Comparison of ENCODE assay signal across 12 mouse cellular contexts in the genomic region with DNA sequence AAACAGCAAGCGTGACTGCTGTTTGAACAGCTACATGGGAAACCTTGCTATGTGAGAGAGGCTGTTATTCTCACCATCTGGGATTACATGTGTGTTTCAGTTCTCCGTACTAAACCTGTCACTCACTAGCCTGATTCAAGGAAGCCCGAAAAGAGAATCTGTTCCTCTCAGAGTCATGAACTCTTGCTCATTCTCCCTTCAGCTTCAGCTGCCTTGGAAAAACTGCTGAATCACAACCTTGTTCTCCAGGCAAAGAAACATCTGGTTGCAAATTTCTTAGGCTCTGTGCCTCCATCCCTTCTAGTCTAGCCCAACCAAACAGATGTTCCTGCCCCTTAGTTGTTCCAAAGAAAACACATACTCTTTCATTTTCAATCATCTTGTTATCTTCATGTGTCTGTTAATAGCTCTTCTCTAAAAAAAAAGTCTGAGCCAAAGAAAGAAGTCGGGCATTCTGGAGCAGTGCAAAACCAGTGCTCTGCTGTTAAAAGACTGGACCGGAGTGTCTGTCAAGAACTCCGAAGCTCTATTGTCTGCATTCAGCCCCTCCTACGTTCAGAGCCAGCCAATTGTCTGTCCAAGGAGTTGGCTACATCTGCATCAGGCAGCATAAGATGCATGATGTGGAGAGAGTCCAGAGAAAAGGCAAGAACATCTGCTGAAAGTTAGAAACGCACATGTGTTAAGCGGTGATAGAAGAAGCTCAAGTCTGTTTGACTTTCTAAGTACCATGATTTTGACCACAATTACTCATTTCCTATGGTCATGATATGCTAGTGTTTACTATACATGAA.
DNase-seq lines count a peak whose midpoint lies in the region; ATAC-seq lines count a peak whose summit lies in the region.
"Had no signal": no experiment of that assay in that cellular context is flagged by ENCODE, and none has a peak within 500 bp of the region (broad histone marks: within the 10 kb centered on the region; RNA-seq: fewer than 3 reads in every experiment).

No protein-coding gene starts in this region.

- 66% methylated on average over 9 of the region's 9 CpGs for WGBS in heart, embryonic 12.5 days
- WGBS in lung, embryonic 15.5 days = 41% methylated on average over 9 of the region's 9 CpGs

- DNase-seq in heart, adult 9 months (ENCODE audit: low spot score in 2 of 2) = peak; percentile 41 to 51
- DNase-seq in lung, adult 18-20 months = no peak
- peak; percentile 47 for DNase-seq in brain, adult 2 months (ENCODE audit: low read depth, low spot score)
- DNase-seq in heart, postnatal 4 days = peak; percentile 13
- DNase-seq in urinary bladder, postnatal 25 days (ENCODE audit: low spot score) = no peak
- DNase-seq: kidney, adult 2 months; layer of hippocampus, postnatal 36 days had no signal

- no peak overlapping the region for H3K4me2 ChIP-seq in heart, embryonic 12.5 days
- no peak overlapping the region for H3K4me2 ChIP-seq in lung, embryonic 15.5 days
- H3K4me2 ChIP-seq: liver, embryonic 11.5 days had no signal

- ATAC-seq in heart, embryonic 12.5 days (ENCODE audit: insufficient number of reproducible peaks, low FRiP score) = no peak
- ATAC-seq in lung, embryonic 15.5 days (ENCODE audit: borderline replicate concordance, extremely low read depth, low FRiP score, low TSS enrichment) = peak; percentile 77; the same call in 1 of the 2 replicates
- ATAC-seq: activated CD4-positive, CD25-positive, alpha-beta regulatory T cell, adult 4 months had no signal

- H3K4me1 ChIP-seq in heart, embryonic 12.5 days (replicated peaks) = no peaks in the 10 kb centered on the region
- H3K4me1 ChIP-seq in lung, embryonic 15.5 days = 0 out of 2 replicates have a peak, but pooled peaks cover 2% of the 10 kb centered on the region
- H3K4me1 ChIP-seq: megakaryocyte, embryonic 14.5 days had no signal

- H3K27me3 ChIP-seq in heart, embryonic 12.5 days (replicated peaks) = no peaks in the 10 kb centered on the region
- H3K27me3 ChIP-seq in lung, embryonic 15.5 days = no peaks in the 10 kb centered on the region
- H3K27me3 ChIP-seq: megakaryocyte, embryonic 14.5 days had no signal

- no peak overlapping the region for H3K4me3 ChIP-seq in heart, embryonic 12.5 days
- H3K4me3 ChIP-seq in lung, embryonic 15.5 days = no peak overlapping the region
- H3K4me3 ChIP-seq: megakaryocyte, embryonic 14.5 days had no signal

- H3K9ac ChIP-seq in heart, embryonic 12.5 days = no peak overlapping the region
- no peak overlapping the region for H3K9ac ChIP-seq in lung, embryonic 15.5 days

- no peaks in the 10 kb centered on the region for H3K9me3 ChIP-seq in heart, embryonic 12.5 days (replicated peaks)
- H3K9me3 ChIP-seq in lung, embryonic 15.5 days = no peaks in the 10 kb centered on the region
- H3K9me3 ChIP-seq: megakaryocyte, embryonic 14.5 days had no signal

- no peak overlapping the region for H3K27ac ChIP-seq in heart, embryonic 12.5 days (ENCODE audit: poor library complexity, severe bottlenecking)
- H3K27ac ChIP-seq in lung, embryonic 15.5 days = no peak overlapping the region

- no peaks in the 10 kb centered on the region for H3K36me3 ChIP-seq in heart, embryonic 12.5 days
- H3K36me3 ChIP-seq in lung, embryonic 15.5 days = no peaks in the 10 kb centered on the region

Comparison
In these comparisons a context has a peak if more than half of its experiments do, and no peak if none do; other contexts are left out.
1. DNase-seq: peak in heart, adult 9 months (2 of 2), brain, adult 2 months (single experiment) and heart, postnatal 4 days (single experiment); none in lung, adult 18-20 months (0 of 2) and urinary bladder, postnatal 25 days (single experiment).